Mouse (Mus musculus): ENCODE measurements around the gene Dhx58.

DNA sequence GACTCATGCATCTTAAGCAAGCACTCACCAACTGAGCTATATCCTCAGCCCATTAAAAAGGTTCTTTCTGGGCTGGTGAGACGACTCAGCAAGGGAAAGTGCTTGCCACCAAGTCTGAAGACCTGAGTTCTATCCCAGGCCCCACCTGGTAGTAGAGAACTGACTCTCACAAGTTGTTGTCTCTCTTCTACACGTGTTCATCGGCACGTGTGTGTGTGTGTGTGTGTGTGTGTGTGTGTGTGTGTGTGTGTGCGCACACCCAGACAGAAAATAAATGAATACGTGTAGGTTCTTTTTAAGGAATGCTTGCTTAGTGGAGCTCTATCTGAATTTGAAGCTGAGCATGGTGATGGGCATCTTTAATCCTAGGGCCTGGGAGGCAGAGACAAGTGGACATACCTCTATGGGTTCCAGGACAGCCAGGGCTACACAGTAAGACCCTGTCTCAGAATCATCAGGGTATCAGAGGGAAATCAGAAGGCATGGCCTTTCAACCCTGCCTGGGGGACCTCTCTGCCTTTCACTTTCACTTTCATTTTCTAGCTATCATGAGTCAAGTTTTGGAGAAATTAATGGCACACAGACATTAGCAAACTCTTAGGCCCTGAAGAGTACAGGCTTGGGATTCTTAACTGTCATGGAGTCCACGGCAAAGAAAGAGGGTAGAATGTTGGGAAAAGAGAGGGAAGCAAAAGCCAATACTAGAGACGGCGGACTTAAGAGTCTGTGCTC, 31.2 kb upstream of the Dhx58 start:
- TF ChIP-seq GATA1 (IDR thresholded peaks at IDR 0.05; ENCODE audit: borderline replicate concordance, low read length) = no peak
- TF ChIP-seq FLI1 (IDR thresholded peaks at IDR 0.05; ENCODE audit: low read length) = no peak
